Mouse (Mus musculus) cortical plate, adult 2 months (tissue): ENCODE measurements at regions not wholly inside any gene's neighbourhood (a gene's known extent, or its start where the extent isn't known, plus 50 kb on each side); places are given as distances from the start of the nearest gene placed in this dataset.

Experiments
- H3K27ac ChIP-seq: fragments of 200-500 bp; 2 replicates; pipeline ENCODE4 v1.5.1; 2012; ENCODE audit warnings: low read length, control low read depth, inconsistent platforms; ENCODE audit not compliant: insufficient read depth
- H3K4me1 ChIP-seq: fragments of 200-500 bp; 2 replicates; pipeline ENCODE4 v1.6.1; 2011; ENCODE audit warnings: low read length; ENCODE audit not compliant: control insufficient read depth, insufficient read depth
- H3K4me3 ChIP-seq: fragments of 200-500 bp; 2 replicates; pipeline ENCODE4 v1.5.1; 2011; ENCODE audit warnings: mild to moderate bottlenecking, low read length, control low read depth; ENCODE audit not compliant: insufficient read depth
- CTCF ChIP-seq: fragments of 200-500 bp; IDR thresholded peaks from 2 replicates; pipeline ENCODE4 v1.5.1; 2011; ENCODE audit warnings: mild to moderate bottlenecking, control low read depth, low read length; ENCODE audit not compliant: insufficient read depth; ENCODE audit errors: extremely low read depth
- POLR2A ChIP-seq: fragments of 200-500 bp; IDR thresholded peaks from 2 replicates; pipeline ENCODE4 v1.6.1; 2011; ENCODE audit warnings: mild to moderate bottlenecking, low read length, control low read depth; ENCODE audit not compliant: insufficient read depth; ENCODE audit errors: extremely low read depth

- no peak for TF ChIP-seq CTCF
- TF ChIP-seq POLR2A = no peak
- Histone ChIP-seq H3K4me3 (no peak overlapping the region), H3K4me1 (no peaks in the 10 kb centered on the region), H3K27ac (no peak overlapping the region)
Measured at GRCm38 (mm10) chr15:56050716-56051115, 1426.7 kb downstream of the Slc22a22 start.

GRCm38 (mm10) chr15:56047832-56048231, 1429.6 kb downstream of the Slc22a22 start:
- Histone ChIP-seq H3K27ac (no peak overlapping the region), H3K4me1 (no peaks in the 10 kb centered on the region), H3K4me3 (no peak overlapping the region)
- TF ChIP-seq CTCF = no peak
- no peak for TF ChIP-seq POLR2A

- H3K4me3 ChIP-seq = 0 out of 2 replicates have a peak overlapping the region, but pooled peaks have one; percentile 0
- no peak for TF ChIP-seq POLR2A
- peak; percentile 96 for TF ChIP-seq CTCF
- no peak overlapping the region for H3K27ac ChIP-seq
- no peaks in the 10 kb centered on the region for H3K4me1 ChIP-seq
Measured at GRCm38 (mm10) chr15:56046679-56047532, 1430.5 kb downstream of the Slc22a22 start.

- TF ChIP-seq POLR2A (no peak), CTCF (no peak)
- Histone ChIP-seq H3K4me3 (no peak overlapping the region), H3K27ac (no peak overlapping the region), H3K4me1 (no peaks in the 10 kb centered on the region)
Measured at GRCm38 (mm10) chr15:56045510-56046245, 1431.7 kb downstream of the Slc22a22 start.

- no peaks in the 10 kb centered on the region for H3K4me1 ChIP-seq
- TF ChIP-seq CTCF (no peak), POLR2A (no peak)
- no peak overlapping the region for H3K4me3 ChIP-seq
- no peak overlapping the region for H3K27ac ChIP-seq
Measured at GRCm38 (mm10) chr15:56043282-56043681, 1434.1 kb downstream of the Slc22a22 start.

GRCm38 (mm10) chr15:56042449-56042848, 1435.0 kb downstream of the Slc22a22 start:
- Histone ChIP-seq H3K4me1 (no peaks in the 10 kb centered on the region), H3K27ac (no peak overlapping the region), H3K4me3 (no peak overlapping the region)
- no peak for TF ChIP-seq POLR2A
- TF ChIP-seq CTCF = no peak

GRCm38 (mm10) chr15:56030007-56030406, 1447.4 kb downstream of the Slc22a22 start:
- TF ChIP-seq POLR2A = no peak
- no peak for TF ChIP-seq CTCF
- no peak overlapping the region for H3K4me3 ChIP-seq
- no peak overlapping the region for H3K27ac ChIP-seq
- no peaks in the 10 kb centered on the region for H3K4me1 ChIP-seq

GRCm38 (mm10) chr15:56027197-56027818, 1450.1 kb downstream of the Slc22a22 start:
- Histone ChIP-seq H3K4me3 (no peak overlapping the region), H3K27ac (no peak overlapping the region), H3K4me1 (no peaks in the 10 kb centered on the region)
- TF ChIP-seq CTCF = no peak
- no peak for TF ChIP-seq POLR2A

GRCm38 (mm10) chr15:56024705-56025104, 1452.7 kb downstream of the Slc22a22 start:
- Histone ChIP-seq H3K27ac (no peak overlapping the region), H3K4me3 (no peak overlapping the region), H3K4me1 (no peaks in the 10 kb centered on the region)
- TF ChIP-seq POLR2A (no peak), CTCF (no peak)

- H3K4me1 ChIP-seq = no peaks in the 10 kb centered on the region
- TF ChIP-seq CTCF (no peak), POLR2A (no peak)
- H3K27ac ChIP-seq = no peak overlapping the region
- H3K4me3 ChIP-seq = no peak overlapping the region
Measured at GRCm38 (mm10) chr15:56023862-56024484, 1453.5 kb downstream of the Slc22a22 start.
